Mouse (Mus musculus) brain, embryonic 14.5 days (tissue): Measurements from ENCODE around the gene Cass4.

Experiments
- CTCF ChIP-seq: fragments of 200-500 bp; IDR thresholded peaks from 2 replicates; pipeline ENCODE4 v1.5.1; 2012; ENCODE audit warnings: inconsistent platforms, mild to moderate bottlenecking, moderate library complexity, borderline replicate concordance; ENCODE audit not compliant: insufficient read depth, insufficient read length; ENCODE audit errors: extremely low read depth
- POLR2A ChIP-seq: fragments of 200-500 bp; IDR thresholded peaks from 2 replicates; pipeline ENCODE4 v1.6.1; 2012; ENCODE audit warnings: mild to moderate bottlenecking, inconsistent platforms, borderline replicate concordance; ENCODE audit not compliant: poor library complexity, insufficient read depth, insufficient read length, severe bottlenecking; ENCODE audit errors: extremely low read depth

DNA sequence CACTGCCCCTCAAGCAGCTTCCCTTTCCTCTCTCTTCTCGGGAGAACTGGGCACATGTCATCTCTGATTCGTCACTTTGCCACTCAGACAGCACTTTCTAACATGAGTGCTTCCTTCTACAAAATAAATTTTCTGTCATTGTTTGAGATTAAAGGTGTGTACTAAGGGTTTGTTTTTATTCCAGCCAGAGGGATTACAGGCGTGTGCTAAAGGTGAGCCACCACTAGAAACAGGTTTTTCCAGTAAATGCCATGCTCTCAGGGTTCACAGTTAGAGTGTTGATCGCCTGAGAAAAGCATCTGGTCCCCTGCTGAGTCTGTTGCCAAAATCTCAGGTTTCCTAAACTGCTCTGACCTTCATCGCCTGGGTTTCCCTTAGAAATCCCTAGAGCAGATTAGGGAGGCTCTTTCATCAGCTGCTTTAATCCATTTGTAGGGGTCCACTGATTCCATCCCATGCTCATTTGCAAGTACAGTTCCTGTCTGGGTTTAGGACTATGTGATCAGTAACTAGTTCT, 16.5 kb upstream of the Cass4 start:
- TF ChIP-seq POLR2A (no peak), CTCF (no peak)
